Mouse (Mus musculus): ENCODE data around the gene Icmt.

The Icmt gene

GRCm38 (mm10) chr4:152296874-152297861, at the start of gene Icmt:
TSS of gene Icmt (plus strand) at chr4:152297227.
- in situ Hi-C loops (cut with MseI, MboI): no loop called here

GRCm38 (mm10) chr4:152250615-152251014, 46.4 kb upstream of the Icmt start:
- in situ Hi-C loops (cut with MseI, MboI): no loop called here

GRCm38 (mm10) chr4:152253183-152253759, 43.8 kb upstream of the Icmt start:
- in situ Hi-C loops (cut with MseI, MboI): no loop called here

- in situ Hi-C loops (cut with MseI, MboI): no loop called here
These were observed 40.0 kb upstream of the Icmt start for GRCm38 (mm10) chr4:152257070-152257469.

- in situ Hi-C loops (cut with MseI, MboI): no loop called here
These were observed 36.6 kb upstream of the Icmt start for GRCm38 (mm10) chr4:152260451-152260850.

GRCm38 (mm10) chr4:152262187-152262586, 34.8 kb upstream of the Icmt start:
- in situ Hi-C loops (cut with MseI, MboI): no loop called here

GRCm38 (mm10) chr4:152263089-152263488, 33.9 kb upstream of the Icmt start:
- in situ Hi-C loops (cut with MseI, MboI): no loop called here

GRCm38 (mm10) chr4:152263512-152264176, 33.4 kb upstream of the Icmt start:
- in situ Hi-C loops (cut with MseI, MboI): no loop called here

- in situ Hi-C loops (cut with MseI, MboI): no loop called here
These were observed 32.9 kb upstream of the Icmt start for GRCm38 (mm10) chr4:152264177-152264530.

GRCm38 (mm10) chr4:152264867-152265568, 32.0 kb upstream of the Icmt start:
- in situ Hi-C loops (cut with MseI, MboI): no loop called here

GRCm38 (mm10) chr4:152265791-152266190, 31.2 kb upstream of the Icmt start:
- in situ Hi-C loops (cut with MseI, MboI): no loop called here

GRCm38 (mm10) chr4:152266236-152266895, 30.7 kb upstream of the Icmt start:
- in situ Hi-C loops (cut with MseI, MboI): no loop called here

- in situ Hi-C loops (cut with MseI, MboI): no loop called here
These were observed 29.2 kb upstream of the Icmt start for GRCm38 (mm10) chr4:152267748-152268369.

GRCm38 (mm10) chr4:152269967-152270366, 27.1 kb upstream of the Icmt start:
- in situ Hi-C loops (cut with MseI, MboI): no loop called here

- in situ Hi-C loops (cut with MseI, MboI): no loop called here
These were observed 26.4 kb upstream of the Icmt start for GRCm38 (mm10) chr4:152270599-152270998.

- in situ Hi-C loops (cut with MseI, MboI): no loop called here
These were observed 25.7 kb upstream of the Icmt start for GRCm38 (mm10) chr4:152271334-152271733.

GRCm38 (mm10) chr4:152272006-152272405, 25.0 kb upstream of the Icmt start:
- in situ Hi-C loops (cut with MseI, MboI): no loop called here

- in situ Hi-C loops (cut with MseI, MboI): no loop called here
These were observed 24.5 kb upstream of the Icmt start for GRCm38 (mm10) chr4:152272449-152273049.

- in situ Hi-C loops (cut with MseI, MboI): no loop called here
These were observed 23.8 kb upstream of the Icmt start for GRCm38 (mm10) chr4:152273191-152273590.

GRCm38 (mm10) chr4:152273621-152274236, 23.3 kb upstream of the Icmt start, which contains the start of gene Gpr153:
TSS of gene Gpr153 (plus strand) at chr4:152274232.
- in situ Hi-C loops (cut with MseI, MboI): no loop called here
